Mouse (Mus musculus) stomach, embryonic 15.5 days (tissue): ENCODE data around the gene Cntnap2. TPM values are rescaled to one million over a fixed set of nuclear protein-coding genes. Genes with fewer than 3 reads are reported as not detected.

Source experiments
- ATAC-seq: fragments of 200-750 bp; cut with Nextera tagmentation; 2 replicates; pipeline ENCODE4 v1.8.0; 2017; ENCODE audit warnings: low read depth, moderate number of reproducible peaks, moderate TSS enrichment; ENCODE audit not compliant: insufficient read depth, low FRiP score
- H3K27ac ChIP-seq: fragments of 300-500 bp; sonication (generic); 2 replicates; pipeline ENCODE4 v1.5.1; 2015; ENCODE audit warnings: mild to moderate bottlenecking, inconsistent platforms
- H3K27me3 ChIP-seq: fragments of 300-500 bp; sonication (generic); replicated peaks from 2 replicates; pipeline ENCODE4 v1.6.1; 2015; ENCODE audit warnings: inconsistent platforms
- H3K36me3 ChIP-seq: fragments of 300-500 bp; sonication (generic); 2 replicates; pipeline ENCODE4 v1.6.1; 2015; ENCODE audit warnings: inconsistent platforms
- H3K4me1 ChIP-seq: fragments of 300-500 bp; sonication (generic); 2 replicates; pipeline ENCODE4 v1.6.1; 2015; ENCODE audit warnings: inconsistent platforms
- H3K4me2 ChIP-seq: fragments of 300-500 bp; sonication (generic); 2 replicates; pipeline ENCODE4 v1.6.1; 2015; ENCODE audit warnings: mild to moderate bottlenecking, inconsistent platforms
- H3K4me3 ChIP-seq: fragments of 300-500 bp; sonication (generic); replicated peaks from 2 replicates; pipeline ENCODE4 v1.5.1; 2015; ENCODE audit warnings: inconsistent platforms
- H3K9ac ChIP-seq: fragments of 300-500 bp; sonication (generic); 2 replicates; pipeline ENCODE4 v1.6.1; 2015; ENCODE audit warnings: inconsistent platforms
- H3K9me3 ChIP-seq: fragments of 300-500 bp; sonication (generic); 2 replicates; pipeline ENCODE4 v1.6.1; 2016; ENCODE audit warnings: inconsistent platforms
- WGBS: fragments of 180-500 bp; shearing (Covaris S2); methylation state at CpG from one replicate; pipeline ENCODE4 v1.1.7; 2015; 5-methylcytosine and 5-hydroxymethylcytosine counted together
- polyA plus RNA-seq: library from polyadenylated mRNA; unstranded; fragments of >200 nt; fragmentation: Nextera tagmentation; extraction: Ambion mirVana; gene quantifications from 2 replicates; pipeline ENCODE4 v1.2.1, GENCODE M21; 2015

Cntnap2 gene
- polyA plus RNA-seq, 1 experiment from 2014 or later = 1.7 TPM

- Histone ChIP-seq H3K9ac (no peak overlapping the region), H3K27me3 (no peaks in the 10 kb centered on the region), H3K9me3 (no peaks in the 10 kb centered on the region), H3K4me2 (no peak overlapping the region), H3K36me3 (no peaks in the 10 kb centered on the region), H3K27ac (no peak overlapping the region), H3K4me3 (no peak overlapping the region), H3K4me1 (no peaks in the 10 kb centered on the region)
- 81% methylated on average over 2 of the region's 2 CpGs for WGBS
- no peak for ATAC-seq
These were observed 589.3 kb downstream of the Cntnap2 start for GRCm38 (mm10) chr6:45648419-45648818.

GRCm38 (mm10) chr6:45700287-45700686 is 641.1 kb downstream of the Cntnap2 start:
- Histone ChIP-seq H3K9ac (no peak overlapping the region), H3K9me3 (no peaks in the 10 kb centered on the region), H3K4me1 (no peaks in the 10 kb centered on the region), H3K4me2 (no peak overlapping the region), H3K27ac (no peak overlapping the region), H3K36me3 (no peaks in the 10 kb centered on the region), H3K27me3 (no peaks in the 10 kb centered on the region), H3K4me3 (no peak overlapping the region)
- ATAC-seq = no peak

- no peaks in the 10 kb centered on the region for H3K4me1 ChIP-seq
- no peak overlapping the region for H3K4me3 ChIP-seq
- H3K27ac ChIP-seq = no peak overlapping the region
- H3K9me3 ChIP-seq = no peaks in the 10 kb centered on the region
- no peak overlapping the region for H3K4me2 ChIP-seq
- ATAC-seq = no peak
- H3K36me3 ChIP-seq = no peaks in the 10 kb centered on the region
- H3K9ac ChIP-seq = no peak overlapping the region
- no peaks in the 10 kb centered on the region for H3K27me3 ChIP-seq
These were observed 732.5 kb downstream of the Cntnap2 start for GRCm38 (mm10) chr6:45791612-45792011.

GRCm38 (mm10) chr6:45841626-45842341 is 782.6 kb downstream of the Cntnap2 start:
- no peaks in the 10 kb centered on the region for H3K36me3 ChIP-seq
- no peak overlapping the region for H3K27ac ChIP-seq
- WGBS = 63% methylated on average over 4 of the region's 4 CpGs
- H3K9me3 ChIP-seq = no peaks in the 10 kb centered on the region
- ATAC-seq = no peak
- no peaks in the 10 kb centered on the region for H3K27me3 ChIP-seq
- no peaks in the 10 kb centered on the region for H3K4me1 ChIP-seq
- no peak overlapping the region for H3K4me3 ChIP-seq
- no peak overlapping the region for H3K4me2 ChIP-seq
- H3K9ac ChIP-seq = no peak overlapping the region

- Histone ChIP-seq H3K27ac (no peak overlapping the region), H3K27me3 (no peaks in the 10 kb centered on the region), H3K4me2 (no peak overlapping the region), H3K4me1 (no peaks in the 10 kb centered on the region), H3K4me3 (no peak overlapping the region), H3K9me3 (no peaks in the 10 kb centered on the region), H3K9ac (no peak overlapping the region), H3K36me3 (no peaks in the 10 kb centered on the region)
- 77% methylated on average over 1 of the region's 1 CpGs for WGBS
- no peak for ATAC-seq
These were observed 784.6 kb downstream of the Cntnap2 start for GRCm38 (mm10) chr6:45843736-45844135.

GRCm38 (mm10) chr6:45871409-45871992 is 812.3 kb downstream of the Cntnap2 start:
- WGBS = 39% methylated on average over 3 of the region's 3 CpGs
- H3K4me2 ChIP-seq = no peak overlapping the region

DNA sequence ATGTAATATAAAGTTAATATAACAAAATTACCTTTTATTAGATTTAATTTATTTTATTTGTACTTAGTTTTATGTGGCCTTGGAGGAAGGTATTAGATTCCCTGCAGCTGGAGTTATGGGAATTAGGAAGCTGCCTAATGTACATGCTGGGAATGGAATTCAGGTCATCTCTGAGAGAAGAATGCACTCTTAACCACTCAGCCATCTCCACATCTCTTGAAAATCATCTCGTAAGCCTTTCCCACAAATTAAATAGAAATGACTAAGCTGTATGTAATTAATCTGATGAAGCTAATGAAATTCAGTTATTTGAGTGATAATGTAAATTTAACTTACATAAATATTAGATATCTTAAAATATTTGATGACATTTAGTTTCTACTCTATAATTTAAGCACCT is 826.3 kb downstream of the Cntnap2 start:
- no peaks in the 10 kb centered on the region for H3K36me3 ChIP-seq
- no peak overlapping the region for H3K27ac ChIP-seq
- no peaks in the 10 kb centered on the region for H3K9me3 ChIP-seq
- no peaks in the 10 kb centered on the region for H3K27me3 ChIP-seq
- H3K4me3 ChIP-seq = no peak overlapping the region
- ATAC-seq = no peak
- H3K4me1 ChIP-seq = no peaks in the 10 kb centered on the region
- no peak overlapping the region for H3K4me2 ChIP-seq
- no peak overlapping the region for H3K9ac ChIP-seq
- WGBS = 66% methylated on average over 1 of the region's 1 CpGs

More at GRCm38 (mm10) chr6:45871409-45871992, 812.3 kb downstream of the Cntnap2 start:
- no peaks in the 10 kb centered on the region for H3K9me3 ChIP-seq
- H3K9ac ChIP-seq = no peak overlapping the region
- no peaks in the 10 kb centered on the region for H3K36me3 ChIP-seq
- H3K4me3 ChIP-seq = no peak overlapping the region
- no peak overlapping the region for H3K27ac ChIP-seq
- no peak for ATAC-seq
- H3K27me3 ChIP-seq = no peaks in the 10 kb centered on the region
- H3K4me1 ChIP-seq = no peaks in the 10 kb centered on the region

DNA sequence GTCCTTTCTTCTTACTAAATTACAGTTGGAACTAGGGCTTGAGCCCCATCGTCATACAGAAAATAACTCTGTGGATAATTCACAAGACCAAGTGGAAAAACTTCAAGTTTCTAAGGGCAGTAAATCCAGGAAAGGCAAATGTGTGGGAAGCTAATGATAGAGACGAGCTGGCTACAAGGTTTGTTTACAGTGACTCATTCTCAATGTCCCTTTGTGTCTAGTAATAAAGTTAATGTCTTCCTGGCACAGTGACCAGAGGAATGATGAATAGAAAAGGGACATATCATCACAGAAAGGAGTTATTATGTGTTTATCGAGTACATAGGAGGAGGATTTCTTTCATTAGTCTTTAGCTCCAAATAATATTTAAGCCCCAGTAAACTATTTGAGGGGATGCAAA is 828.7 kb downstream of the Cntnap2 start:
- Histone ChIP-seq H3K4me3 (no peak overlapping the region), H3K4me1 (no peaks in the 10 kb centered on the region), H3K9ac (no peak overlapping the region), H3K36me3 (no peaks in the 10 kb centered on the region), H3K27ac (no peak overlapping the region), H3K9me3 (no peaks in the 10 kb centered on the region), H3K4me2 (no peak overlapping the region), H3K27me3 (no peaks in the 10 kb centered on the region)
- no peak for ATAC-seq
- whole genome bisulfite sequencing = 36% methylated on average over 3 of the region's 3 CpGs

DNA sequence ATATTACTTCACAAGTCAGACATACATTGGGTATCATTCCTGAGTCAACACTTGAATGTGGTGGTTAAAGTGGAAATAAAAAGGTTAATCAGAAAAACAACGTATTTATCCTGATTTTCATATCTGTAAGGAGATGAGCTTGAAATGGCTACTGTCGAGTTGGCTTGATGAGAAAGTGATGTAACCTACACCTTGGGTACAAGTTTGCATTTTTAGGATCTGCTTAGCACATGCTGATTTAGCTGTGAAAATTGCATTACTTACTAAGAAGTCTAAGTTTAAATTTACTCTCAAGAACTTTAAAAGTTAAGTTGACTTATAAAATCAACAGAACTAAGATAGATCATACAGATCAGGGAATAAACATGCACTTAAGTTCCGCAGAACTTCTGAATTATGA is 879.1 kb downstream of the Cntnap2 start:
- Histone ChIP-seq H3K4me2 (no peak overlapping the region), H3K4me3 (no peak overlapping the region), H3K9ac (no peak overlapping the region), H3K36me3 (no peaks in the 10 kb centered on the region), H3K27me3 (no peaks in the 10 kb centered on the region), H3K4me1 (no peaks in the 10 kb centered on the region), H3K9me3 (no peaks in the 10 kb centered on the region), H3K27ac (no peak overlapping the region)
- 52% methylated on average over 3 of the region's 3 CpGs for WGBS
- ATAC-seq = no peak

- no peaks in the 10 kb centered on the region for H3K27me3 ChIP-seq
- no peak overlapping the region for H3K4me3 ChIP-seq
- H3K27ac ChIP-seq = no peak overlapping the region
- H3K9ac ChIP-seq = no peak overlapping the region
- no peaks in the 10 kb centered on the region for H3K4me1 ChIP-seq
- 40% methylated on average over 1 of the region's 1 CpGs for WGBS
- H3K4me2 ChIP-seq = no peak overlapping the region
- no peaks in the 10 kb centered on the region for H3K9me3 ChIP-seq
- no peaks in the 10 kb centered on the region for H3K36me3 ChIP-seq
- ATAC-seq = no peak
These were observed 879.6 kb downstream of the Cntnap2 start for GRCm38 (mm10) chr6:45938775-45939174.

GRCm38 (mm10) chr6:45945144-45945985 is 886.2 kb downstream of the Cntnap2 start:
- H3K4me2 ChIP-seq = no peak overlapping the region
- no peaks in the 10 kb centered on the region for H3K27me3 ChIP-seq
- no peaks in the 10 kb centered on the region for H3K9me3 ChIP-seq
- no peak overlapping the region for H3K27ac ChIP-seq
- H3K4me3 ChIP-seq = no peak overlapping the region
- no peak overlapping the region for H3K9ac ChIP-seq
- WGBS = 51% methylated on average over 3 of the region's 3 CpGs
- no peaks in the 10 kb centered on the region for H3K4me1 ChIP-seq
- no peaks in the 10 kb centered on the region for H3K36me3 ChIP-seq
- ATAC-seq = no peak

- no peak for ATAC-seq
These were observed 895.6 kb downstream of the Cntnap2 start for GRCm38 (mm10) chr6:45954773-45955172.

More at GRCm38 (mm10) chr6:45954773-45955172, 895.6 kb downstream of the Cntnap2 start:
- no peak overlapping the region for H3K4me2 ChIP-seq
- no peaks in the 10 kb centered on the region for H3K9me3 ChIP-seq
- H3K36me3 ChIP-seq = no peaks in the 10 kb centered on the region
- no peaks in the 10 kb centered on the region for H3K27me3 ChIP-seq
- no peak overlapping the region for H3K9ac ChIP-seq
- H3K4me1 ChIP-seq = no peaks in the 10 kb centered on the region
- H3K27ac ChIP-seq = no peak overlapping the region
- no peak overlapping the region for H3K4me3 ChIP-seq
